Mouse (Mus musculus): ENCODE data around the gene Mrpl22.

DNA sequence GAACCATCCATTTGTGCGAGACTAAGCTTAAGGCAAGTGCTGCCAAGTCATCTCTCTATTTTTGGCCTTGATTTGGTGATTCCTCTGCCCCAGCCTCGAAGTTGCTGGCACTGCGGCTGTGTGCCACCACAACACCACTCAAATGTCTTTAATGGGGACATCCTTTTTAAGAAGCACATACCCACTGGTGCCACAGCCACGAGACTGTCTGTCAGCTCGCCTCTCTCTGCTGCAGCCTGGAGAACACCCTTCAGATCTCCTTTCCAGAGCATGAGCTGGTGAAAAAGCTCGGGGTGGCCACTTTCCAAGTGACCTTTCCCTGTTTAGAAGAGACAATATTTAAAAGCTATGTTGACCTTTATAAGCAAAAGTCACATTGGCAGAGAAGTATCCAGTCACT is 34.8 kb upstream of the Mrpl22 start:
- no peak for TF ChIP-seq CTCF (conservative IDR thresholded peaks at IDR 0.05; ENCODE audit: low read length)
- TF ChIP-seq NANOG (IDR thresholded peaks at IDR 0.05; ENCODE audit: borderline replicate concordance, low read length): no peak
- TF ChIP-seq POU5F1 (IDR thresholded peaks at IDR 0.05; ENCODE audit: borderline replicate concordance, low read length): no peak
